In genomic region chr4:44635618-44636017, GRCm38 (mm10) we compare ENCODE assay signal across 17 mouse cellular contexts.
DNase-seq lines count a peak whose midpoint lies in the region; ATAC-seq and TF ChIP-seq lines count a peak whose summit lies in the region.
"Had no signal": no experiment of that assay in that cellular context is flagged by ENCODE, and none has a peak within 500 bp of the region (broad histone marks: within the 10 kb centered on the region; RNA-seq: fewer than 3 reads in every experiment).

No protein-coding gene starts in this region.

- peak; percentile 30; the same call in 1 of the 2 replicates for TF ChIP-seq CTCF in forebrain, postnatal 0 days (IDR thresholded peaks at IDR 0.05; ENCODE audit: low read depth)
- peak; percentile 42 for TF ChIP-seq CTCF in layer of hippocampus, adult 2 months (conservative IDR thresholded peaks at IDR 0.05)

- WGBS in forebrain, postnatal 0 days, result 89% methylated on average over 3 of the region's 3 CpGs
- WGBS in forebrain, embryonic 11.5 days, result 83% methylated on average over 3 of the region's 3 CpGs

- H3K9ac ChIP-seq in forebrain, postnatal 0 days, result no peak overlapping the region
- H3K9ac ChIP-seq in forebrain, embryonic 11.5 days (ENCODE audit: low read length), result no peak overlapping the region
- H3K9ac ChIP-seq: forebrain, embryonic 13.5 days; heart, embryonic 13.5 days had no signal

- H3K4me3 ChIP-seq in forebrain, postnatal 0 days (ENCODE audit: low read depth, low read length), result no peak overlapping the region
- H3K4me3 ChIP-seq in forebrain, embryonic 11.5 days (ENCODE audit: low read depth, low read length), result no peak overlapping the region
- no peak overlapping the region for H3K4me3 ChIP-seq in layer of hippocampus, adult 2 months
- H3K4me3 ChIP-seq: forebrain, embryonic 13.5 days; heart, embryonic 13.5 days had no signal

- DNase-seq in forebrain, postnatal 0 days, result no peak
- no peak for DNase-seq in forebrain, embryonic 11.5 days (ENCODE audit: low spot score)
- DNase-seq in layer of hippocampus, adult 2 months (ENCODE audit: low spot score in 2 of 2), result no peak
- DNase-seq in layer of hippocampus, postnatal 10 days (ENCODE audit: low spot score in 2 of 2), result no peak
- DNase-seq in B cell, adult 2 months, result peak; percentile 62 to 65
- DNase-seq in R1 (ENCODE audit: low read depth, low spot score), result peak; percentile 63
- DNase-seq in urinary bladder, postnatal 25 days (ENCODE audit: low spot score), result no peak
- no peak for DNase-seq in left cerebral cortex, adult 18-20 months (ENCODE audit: low spot score in 2 of 2)
- DNase-seq: adrenal gland, adult 8-10 months; cerebellum, adult 8-10 months; gastrocnemius, postnatal 14 days; left cerebral cortex, postnatal 4 days; thymus, postnatal 36 days had no signal

- no peaks in the 10 kb centered on the region for H3K27me3 ChIP-seq in forebrain, postnatal 0 days (ENCODE audit: insufficient read depth, low read length)
- H3K27me3 ChIP-seq in forebrain, embryonic 11.5 days (ENCODE audit: control insufficient read depth, insufficient read depth, low read length), result no peaks in the 10 kb centered on the region

- no peak overlapping the region for H3K27ac ChIP-seq in forebrain, postnatal 0 days (ENCODE audit: low read depth, low read length)
- H3K27ac ChIP-seq in forebrain, embryonic 11.5 days (ENCODE audit: low read depth, low read length), result no peak overlapping the region
- no peak overlapping the region for H3K27ac ChIP-seq in layer of hippocampus, adult 2 months
- H3K27ac ChIP-seq: forebrain, embryonic 13.5 days; heart, embryonic 13.5 days had no signal

- no peak for ATAC-seq in forebrain, postnatal 0 days
- no peak for ATAC-seq in forebrain, embryonic 11.5 days (replicated peaks; ENCODE audit: low FRiP score)
- ATAC-seq: forebrain, embryonic 13.5 days; midbrain, embryonic 16.5 days had no signal

- H3K4me1 ChIP-seq in forebrain, postnatal 0 days (ENCODE audit: insufficient read depth), result no peaks in the 10 kb centered on the region
- no peaks in the 10 kb centered on the region for H3K4me1 ChIP-seq in forebrain, embryonic 11.5 days (replicated peaks; ENCODE audit: control insufficient read depth, insufficient read depth, low read length)

- no peaks in the 10 kb centered on the region for H3K36me3 ChIP-seq in forebrain, postnatal 0 days (ENCODE audit: insufficient read depth)
- no peaks in the 10 kb centered on the region for H3K36me3 ChIP-seq in forebrain, embryonic 11.5 days (ENCODE audit: control insufficient read depth, insufficient read depth, low read length)
- H3K36me3 ChIP-seq: G1E; heart, embryonic 13.5 days had no signal

- no peaks in the 10 kb centered on the region for H3K9me3 ChIP-seq in forebrain, postnatal 0 days (ENCODE audit: low read length)
- peaks cover 3% of the 10 kb centered on the region; the same call in 1 of the 2 replicates for H3K9me3 ChIP-seq in forebrain, embryonic 11.5 days (ENCODE audit: control insufficient read depth, low read length)
- H3K9me3 ChIP-seq: forebrain, embryonic 13.5 days; heart, embryonic 13.5 days had no signal

- no peak overlapping the region for H3K4me2 ChIP-seq in forebrain, postnatal 0 days (ENCODE audit: low read depth)
- H3K4me2 ChIP-seq in forebrain, embryonic 11.5 days (ENCODE audit: low read depth, low read length, severe bottlenecking), result no peak overlapping the region
- H3K4me2 ChIP-seq: forebrain, embryonic 13.5 days; heart, embryonic 13.5 days had no signal

Comparison
In these comparisons a context has a peak if more than half of its experiments do, and no peak if none do; other contexts are left out.
1. DNase-seq: peak in B cell, adult 2 months (2 of 2) and R1 (single experiment); none in forebrain, postnatal 0 days (single experiment), forebrain, embryonic 11.5 days (single experiment), layer of hippocampus, adult 2 months (0 of 2), layer of hippocampus, postnatal 10 days (0 of 2), urinary bladder, postnatal 25 days (single experiment) and left cerebral cortex, adult 18-20 months (0 of 2).